Mouse (Mus musculus) intestine, embryonic 15.5 days (tissue): Measurements from ENCODE around the gene Arpc3. TPM values are rescaled to one million over a fixed set of nuclear protein-coding genes. Genes with fewer than 3 reads are reported as not detected.
A peak's percentile ranks its signal among the peaks of the same experiment; 100 is the strongest.

ENCODE experiments used
- ATAC-seq: fragments of 200-750 bp; cut with Nextera tagmentation; 2 replicates; pipeline ENCODE4 v1.8.0; 2017; ENCODE audit warnings: moderate TSS enrichment, moderate library complexity
- H3K27ac ChIP-seq: fragments of 300-500 bp; sonication (generic); 2 replicates; pipeline ENCODE4 v1.5.1; 2015; ENCODE audit warnings: mild to moderate bottlenecking, inconsistent platforms
- H3K27me3 ChIP-seq: fragments of 300-500 bp; sonication (generic); replicated peaks from 2 replicates; pipeline ENCODE4 v1.6.1; 2015; ENCODE audit warnings: inconsistent platforms
- H3K36me3 ChIP-seq: fragments of 300-500 bp; sonication (generic); 2 replicates; pipeline ENCODE4 v1.6.1; 2015; ENCODE audit warnings: inconsistent platforms
- H3K4me1 ChIP-seq: fragments of 300-500 bp; sonication (generic); replicated peaks from 2 replicates; pipeline ENCODE4 v1.6.1; 2015; ENCODE audit warnings: inconsistent platforms
- H3K4me2 ChIP-seq: fragments of 300-500 bp; sonication (generic); replicated peaks from 2 replicates; pipeline ENCODE4 v1.6.1; 2015; ENCODE audit warnings: mild to moderate bottlenecking, inconsistent platforms
- H3K4me3 ChIP-seq: fragments of 300-500 bp; sonication (generic); replicated peaks from 2 replicates; pipeline ENCODE4 v1.5.1; 2015; ENCODE audit warnings: inconsistent platforms
- H3K9ac ChIP-seq: fragments of 300-500 bp; sonication (generic); 2 replicates; pipeline ENCODE4 v1.6.1; 2015; ENCODE audit warnings: inconsistent platforms
- H3K9me3 ChIP-seq: fragments of 300-500 bp; sonication (generic); 2 replicates; pipeline ENCODE4 v1.6.1; 2016; ENCODE audit warnings: inconsistent platforms
- WGBS: fragments of 180-500 bp; shearing (Covaris S2); methylation state at CpG from one replicate; pipeline ENCODE4 v1.1.7; 2015; 5-methylcytosine and 5-hydroxymethylcytosine counted together
- polyA plus RNA-seq: library from polyadenylated mRNA; unstranded; fragments of >200 nt; fragmentation: Nextera tagmentation; extraction: Ambion mirVana; gene quantifications from 2 replicates; pipeline ENCODE4 v1.2.1, GENCODE M21; 2015

The Arpc3 gene
- polyA plus RNA-seq, 1 experiment from 2014 or later: 138 TPM

DNA sequence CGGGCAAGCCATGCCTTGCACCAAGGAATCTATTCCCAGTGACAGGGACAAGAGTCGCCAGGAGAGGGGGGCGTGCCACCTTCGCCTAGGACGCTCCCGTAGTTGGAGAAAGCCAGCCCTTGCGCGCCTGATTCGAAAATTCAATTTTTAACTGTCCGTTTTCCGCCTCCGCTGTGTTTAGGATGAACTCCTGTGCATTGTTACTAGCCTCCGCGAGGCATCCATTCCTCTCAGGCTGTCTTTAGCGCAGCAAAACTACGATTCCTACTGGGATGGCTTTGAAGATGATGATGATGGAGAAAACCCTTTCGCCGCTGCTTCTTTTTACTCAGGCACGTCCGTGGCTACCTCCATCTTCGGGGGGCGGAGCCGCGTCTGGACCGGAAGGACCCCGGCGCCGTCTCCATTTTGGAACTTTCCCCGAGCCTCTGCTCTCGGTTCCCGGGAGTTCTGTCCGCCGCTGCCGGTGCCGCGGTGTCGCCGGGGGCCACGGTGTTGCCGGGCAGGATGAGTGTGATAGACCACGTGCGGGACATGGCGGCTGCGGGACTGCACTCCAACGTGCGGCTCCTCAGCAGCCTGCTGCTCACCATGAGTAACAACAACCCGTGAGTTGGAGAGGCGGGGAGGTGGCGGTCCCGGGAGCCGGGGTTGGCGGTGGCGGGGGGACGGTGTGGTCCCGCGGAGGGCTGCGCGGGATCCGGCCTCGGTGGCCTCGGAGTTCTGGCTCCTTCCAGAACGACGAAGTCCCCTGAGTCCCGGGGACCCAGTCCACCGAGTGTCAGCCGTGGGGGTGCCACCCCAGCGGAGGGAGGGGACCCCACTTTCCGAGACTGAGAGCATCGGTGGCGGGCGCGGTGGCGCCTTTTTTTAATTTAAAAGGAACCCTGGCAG lies 30.6 kb downstream of the Arpc3 start:
- under 1% methylated on average over 72 of the region's 73 CpGs for WGBS
- peak overlapping the region; percentile 87 for H3K4me3 ChIP-seq
- no peaks in the 10 kb centered on the region for H3K27me3 ChIP-seq
- H3K4me1 ChIP-seq: peaks cover 6% of the 10 kb centered on the region; the same call in 1 of the 2 replicates
- peak; percentile 93 for ATAC-seq
- peak overlapping the region; percentile 86 for H3K4me2 ChIP-seq
- H3K36me3 ChIP-seq: no peaks in the 10 kb centered on the region
- H3K9ac ChIP-seq: peak overlapping the region; percentile 97
- H3K27ac ChIP-seq: peak overlapping the region; percentile 85
- no peaks in the 10 kb centered on the region for H3K9me3 ChIP-seq

DNA sequence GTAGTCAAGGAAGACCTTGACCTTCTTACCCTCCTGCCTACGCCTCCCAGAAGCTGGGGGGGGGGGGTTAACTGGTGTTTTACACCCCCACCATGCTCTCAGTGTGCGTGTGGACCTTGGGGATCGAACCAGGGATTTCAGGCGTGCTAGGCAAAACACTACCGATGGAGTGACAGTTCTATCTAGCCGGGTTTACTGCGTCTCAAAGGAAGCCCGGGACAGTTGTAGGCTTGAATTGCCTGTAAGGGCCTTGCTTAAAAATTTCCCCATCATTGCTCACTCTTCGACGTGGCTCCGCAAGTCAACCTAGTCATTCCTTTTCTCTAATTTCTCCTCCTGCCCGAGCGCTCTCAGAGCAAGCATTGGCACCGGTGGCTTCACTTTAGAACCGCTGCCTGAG lies 31.4 kb downstream of the Arpc3 start:
- peak overlapping the region; percentile 87 for H3K4me3 ChIP-seq
- H3K9me3 ChIP-seq: no peaks in the 10 kb centered on the region
- 26% methylated on average over 15 of the region's 15 CpGs for WGBS
- no peaks in the 10 kb centered on the region for H3K27me3 ChIP-seq
- H3K4me2 ChIP-seq: peak overlapping the region; percentile 86
- no peak overlapping the region for H3K27ac ChIP-seq
- H3K36me3 ChIP-seq: peaks cover 1% of the 10 kb centered on the region
- H3K4me1 ChIP-seq: peaks cover 6% of the 10 kb centered on the region; the same call in 1 of the 2 replicates
- H3K9ac ChIP-seq: peak overlapping the region; percentile 97
- ATAC-seq: no peak

DNA sequence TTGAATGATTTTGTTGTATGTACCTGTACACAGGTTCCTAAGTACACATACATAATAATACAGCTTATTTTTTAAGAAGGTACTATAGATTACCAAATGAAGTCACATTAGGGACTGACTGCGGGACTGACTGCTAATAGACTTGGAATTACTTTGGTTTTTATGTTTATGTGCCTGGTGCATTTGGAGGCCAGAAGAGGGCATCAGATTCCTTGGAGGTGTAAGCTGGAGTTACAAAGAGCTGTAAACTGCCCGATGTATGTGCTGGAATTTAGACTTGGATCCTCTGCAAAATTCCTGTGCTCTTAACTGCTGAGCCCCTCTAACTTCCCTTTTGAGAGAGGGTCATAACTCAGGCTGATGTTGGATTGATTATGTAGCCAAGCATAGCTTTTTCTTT lies 33.9 kb downstream of the Arpc3 start:
- Histone ChIP-seq H3K4me3 (no peak overlapping the region), H3K9ac (no peak overlapping the region), H3K4me2 (no peak overlapping the region), H3K9me3 (no peaks in the 10 kb centered on the region), H3K27ac (no peak overlapping the region), H3K36me3 (peaks cover 20% of the 10 kb centered on the region), H3K27me3 (no peaks in the 10 kb centered on the region), H3K4me1 (peaks cover 6% of the 10 kb centered on the region; the same call in 1 of the 2 replicates)
- WGBS: 80% methylated on average over 2 of the region's 2 CpGs
- no peak for ATAC-seq

DNA sequence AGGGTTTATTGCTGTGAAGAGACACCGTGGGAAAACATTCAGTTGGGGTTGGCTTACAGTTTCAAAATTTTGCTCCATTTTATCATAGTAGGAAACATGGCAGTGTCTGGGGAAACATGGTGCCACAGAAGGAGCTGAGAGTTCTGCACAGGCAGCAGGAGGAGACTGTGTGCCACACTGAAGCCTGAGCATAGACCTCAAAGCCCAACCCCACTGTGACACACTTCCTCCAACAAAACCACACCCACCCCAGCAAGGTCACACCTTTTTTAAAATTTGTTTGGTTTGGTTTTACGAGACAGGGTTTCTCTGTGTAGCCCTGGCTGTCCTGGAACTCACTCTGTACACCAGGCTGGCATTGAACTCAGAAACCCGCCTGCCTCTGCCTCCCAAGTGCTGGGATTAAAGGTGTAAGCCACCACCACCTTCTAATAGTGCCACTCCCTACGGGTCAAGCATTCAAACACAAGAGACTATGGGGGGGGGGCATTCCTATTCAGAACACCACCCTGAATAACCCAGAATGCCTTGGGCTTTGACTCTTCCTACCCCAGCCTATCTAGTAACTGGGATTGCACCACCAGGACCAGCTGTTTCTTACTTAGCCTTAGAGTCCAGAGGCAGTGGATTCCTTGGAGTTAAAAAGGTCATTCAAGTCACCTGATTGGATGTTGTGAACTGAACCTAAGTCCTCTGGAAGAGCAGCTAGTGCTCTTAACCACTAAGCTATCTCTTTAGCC lies 38.5 kb downstream of the Arpc3 start:
- 88% methylated on average over 4 of the region's 4 CpGs for WGBS

DNA sequence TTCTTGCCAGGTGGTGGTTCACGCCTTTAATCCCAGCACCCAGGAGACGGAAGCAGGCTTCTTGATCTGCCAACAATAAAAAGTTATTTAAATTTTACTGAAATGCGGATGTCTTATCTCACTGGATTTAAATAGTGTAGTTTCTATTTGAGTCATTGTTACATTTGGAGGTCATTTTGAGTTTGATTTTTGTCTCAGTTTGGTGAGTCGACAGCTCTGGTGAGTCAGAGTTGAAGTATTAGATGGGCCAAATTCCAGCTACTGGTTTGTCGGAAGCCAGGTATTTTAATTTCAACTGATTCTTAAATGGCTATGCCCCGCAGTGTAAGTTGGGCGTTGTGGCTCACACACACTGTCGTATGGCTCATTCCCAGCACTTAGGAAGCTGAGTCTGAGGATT lies 39.5 kb downstream of the Arpc3 start:
- H3K36me3 ChIP-seq: peaks cover 49% of the 10 kb centered on the region
- ATAC-seq: no peak
- no peak overlapping the region for H3K9ac ChIP-seq
- no peak overlapping the region for H3K4me3 ChIP-seq
- H3K9me3 ChIP-seq: no peaks in the 10 kb centered on the region
- H3K4me2 ChIP-seq: no peak overlapping the region
- H3K4me1 ChIP-seq: no peaks in the 10 kb centered on the region
- no peak overlapping the region for H3K27ac ChIP-seq
- no peaks in the 10 kb centered on the region for H3K27me3 ChIP-seq
- 92% methylated on average over 8 of the region's 8 CpGs for WGBS

More for the DNA sequence above, 38.5 kb downstream of the Arpc3 start:
- H3K27ac ChIP-seq: no peak overlapping the region
- no peaks in the 10 kb centered on the region for H3K9me3 ChIP-seq
- peaks cover 45% of the 10 kb centered on the region for H3K36me3 ChIP-seq
- no peak overlapping the region for H3K4me3 ChIP-seq
- H3K4me1 ChIP-seq: no peaks in the 10 kb centered on the region
- ATAC-seq: no peak
- no peaks in the 10 kb centered on the region for H3K27me3 ChIP-seq
- no peak overlapping the region for H3K4me2 ChIP-seq
- H3K9ac ChIP-seq: no peak overlapping the region

DNA sequence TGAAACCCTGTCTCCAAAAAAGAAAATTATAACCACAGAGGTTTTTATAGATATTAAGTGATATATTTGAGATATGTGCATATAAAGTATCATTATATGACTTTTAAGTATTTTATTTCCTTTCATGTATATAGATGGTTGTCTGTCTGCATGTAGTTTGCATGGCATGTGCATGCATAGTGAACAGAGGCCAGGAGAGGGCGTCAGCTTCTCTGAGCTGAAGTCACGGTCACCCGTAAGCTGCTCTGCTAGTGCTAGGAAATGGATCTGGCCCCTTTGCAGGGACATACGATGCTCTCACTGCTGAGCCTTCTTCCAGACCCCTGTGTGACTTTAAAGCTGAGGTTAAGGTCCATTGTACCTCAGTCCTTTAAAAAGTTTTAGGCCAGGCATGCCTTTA lies 42.9 kb downstream of the Arpc3 start:
- H3K4me1 ChIP-seq: no peaks in the 10 kb centered on the region
- H3K4me2 ChIP-seq: no peak overlapping the region
- 87% methylated on average over 4 of the region's 4 CpGs for WGBS
- H3K36me3 ChIP-seq: peaks cover 67% of the 10 kb centered on the region
- no peak for ATAC-seq
- no peak overlapping the region for H3K9ac ChIP-seq
- H3K9me3 ChIP-seq: no peaks in the 10 kb centered on the region
- no peak overlapping the region for H3K27ac ChIP-seq
- H3K4me3 ChIP-seq: no peak overlapping the region
- H3K27me3 ChIP-seq: no peaks in the 10 kb centered on the region

DNA sequence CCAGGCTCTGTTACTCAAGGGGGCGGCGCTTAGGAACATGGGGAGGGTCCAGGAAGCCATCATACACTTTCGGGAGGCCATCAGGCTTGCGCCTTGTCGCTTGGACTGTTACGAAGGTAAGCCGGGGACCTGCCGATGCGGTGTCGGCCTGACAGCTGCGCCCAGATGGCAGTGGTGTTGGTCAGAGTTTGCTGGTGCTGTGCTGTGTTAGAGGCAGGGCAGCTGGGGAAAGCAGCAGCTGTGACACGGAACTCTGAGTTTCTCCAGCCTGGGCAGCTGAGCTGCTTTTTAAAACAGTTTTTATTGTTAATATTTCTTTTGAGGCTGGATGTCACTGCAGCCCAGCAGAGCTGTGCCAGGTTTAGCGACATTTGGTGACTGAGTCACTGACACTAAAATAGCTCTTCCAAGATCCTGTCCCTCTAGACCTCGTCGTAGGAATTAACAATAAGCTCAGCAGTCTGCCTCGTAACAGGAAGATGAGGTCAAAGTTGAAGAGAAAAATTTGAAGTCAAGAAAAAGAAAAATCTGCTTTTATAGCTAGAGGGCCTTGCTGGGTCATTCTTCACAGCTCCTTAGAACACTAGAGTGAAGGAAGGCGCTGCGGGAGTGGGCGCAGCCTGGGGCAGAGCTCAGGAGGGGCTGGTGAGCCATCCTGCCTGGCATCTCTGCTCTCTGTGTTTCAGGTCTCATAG lies 47.9 kb downstream of the Arpc3 start:
- ATAC-seq: no peak
- no peak overlapping the region for H3K4me3 ChIP-seq
- H3K4me2 ChIP-seq: no peak overlapping the region
- H3K9ac ChIP-seq: no peak overlapping the region
- H3K36me3 ChIP-seq: peaks cover 76% of the 10 kb centered on the region
- H3K27me3 ChIP-seq: no peaks in the 10 kb centered on the region
- 76% methylated on average over 19 of the region's 19 CpGs for WGBS
- no peaks in the 10 kb centered on the region for H3K9me3 ChIP-seq
- no peak overlapping the region for H3K27ac ChIP-seq
- no peaks in the 10 kb centered on the region for H3K4me1 ChIP-seq

DNA sequence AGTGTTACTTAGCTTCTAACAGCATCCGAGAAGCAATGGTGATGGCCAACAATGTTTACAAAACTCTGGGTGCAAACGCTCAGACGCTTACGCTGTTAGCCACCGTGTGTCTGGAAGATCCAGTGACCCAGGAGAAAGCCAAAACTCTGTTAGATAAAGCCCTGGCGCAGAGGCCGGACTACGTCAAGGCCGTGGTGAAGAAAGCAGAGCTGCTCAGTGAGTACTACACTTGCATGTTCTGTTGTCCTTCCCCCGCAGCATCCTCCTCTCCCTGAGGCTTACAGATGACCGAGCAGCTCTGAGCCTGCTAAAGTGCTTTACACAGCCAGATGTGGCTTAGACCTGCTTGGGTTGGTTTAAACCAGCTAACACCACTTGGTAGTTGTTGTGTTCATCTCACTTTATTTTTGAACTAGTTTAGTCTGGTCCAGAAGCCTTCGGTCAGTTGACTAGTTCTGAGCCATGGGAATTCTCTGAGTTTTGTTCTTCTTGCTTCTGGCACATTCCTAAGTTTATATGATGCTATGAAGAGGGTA lies 48.5 kb downstream of the Arpc3 start:
- Histone ChIP-seq H3K4me3 (no peak overlapping the region), H3K27ac (no peak overlapping the region), H3K36me3 (peaks cover 79% of the 10 kb centered on the region), H3K9me3 (no peaks in the 10 kb centered on the region), H3K4me2 (no peak overlapping the region), H3K9ac (no peak overlapping the region), H3K27me3 (no peaks in the 10 kb centered on the region), H3K4me1 (no peaks in the 10 kb centered on the region)
- ATAC-seq: no peak
- 92% methylated on average over 12 of the region's 12 CpGs for WGBS

DNA sequence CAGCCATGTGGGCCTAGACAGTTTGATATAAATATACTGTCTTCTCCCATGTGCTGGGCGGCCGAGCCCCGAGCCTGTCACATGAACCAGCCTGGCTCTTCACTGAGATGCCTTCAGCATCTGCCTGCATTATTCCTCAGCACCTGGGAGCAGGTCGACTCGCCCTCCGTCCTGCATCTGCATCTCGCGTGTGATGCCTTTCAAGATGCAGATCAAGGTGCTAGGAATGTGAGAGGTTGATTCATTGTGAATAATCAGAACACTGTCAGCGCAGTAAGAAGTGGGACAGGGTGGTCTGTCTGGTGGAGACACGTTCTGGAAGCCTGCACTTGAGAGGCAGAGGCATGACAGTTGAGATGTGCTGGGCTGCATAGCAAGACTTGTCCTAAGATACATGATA lies 52.8 kb downstream of the Arpc3 start:
- Histone ChIP-seq H3K36me3 (peaks cover 61% of the 10 kb centered on the region), H3K9me3 (no peaks in the 10 kb centered on the region), H3K9ac (no peak overlapping the region), H3K4me2 (no peak overlapping the region), H3K27ac (no peak overlapping the region), H3K4me3 (no peak overlapping the region), H3K4me1 (no peaks in the 10 kb centered on the region), H3K27me3 (no peaks in the 10 kb centered on the region)
- WGBS: 93% methylated on average over 10 of the region's 10 CpGs
- no peak for ATAC-seq

DNA sequence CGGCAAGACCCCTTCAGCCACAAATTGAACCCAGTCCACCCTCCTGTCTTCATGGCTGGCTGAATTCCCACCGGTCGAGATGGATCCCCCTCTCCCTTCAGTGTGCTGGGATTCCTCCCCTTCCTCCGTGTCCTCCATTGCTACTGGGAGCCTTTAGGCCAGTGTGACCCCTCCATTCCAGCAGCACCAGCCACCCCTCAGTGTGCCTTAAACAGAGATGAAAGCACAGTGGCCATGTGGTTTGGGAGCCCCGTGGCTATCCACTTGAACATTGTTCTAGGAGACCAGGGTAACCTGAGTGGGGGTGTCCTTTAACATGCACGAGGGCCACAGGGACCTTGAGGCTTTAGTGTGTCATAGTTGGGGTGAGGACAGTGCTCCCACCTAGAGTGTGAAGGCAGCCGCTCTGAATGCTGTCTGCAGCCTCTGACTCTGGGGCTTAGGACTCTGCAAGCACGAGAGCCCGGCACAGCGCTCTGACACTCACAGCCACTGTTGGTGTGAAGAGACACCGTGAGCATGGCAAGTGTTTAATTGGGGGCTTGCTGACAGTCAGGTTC lies 53.5 kb downstream of the Arpc3 start:
- no peak overlapping the region for H3K9ac ChIP-seq
- H3K4me3 ChIP-seq: no peak overlapping the region
- H3K27ac ChIP-seq: no peak overlapping the region
- WGBS: 90% methylated on average over 11 of the region's 11 CpGs
- H3K4me1 ChIP-seq: no peaks in the 10 kb centered on the region
- no peak for ATAC-seq
- peaks cover 55% of the 10 kb centered on the region for H3K36me3 ChIP-seq
- no peaks in the 10 kb centered on the region for H3K27me3 ChIP-seq
- H3K4me2 ChIP-seq: no peak overlapping the region
- no peaks in the 10 kb centered on the region for H3K9me3 ChIP-seq

DNA sequence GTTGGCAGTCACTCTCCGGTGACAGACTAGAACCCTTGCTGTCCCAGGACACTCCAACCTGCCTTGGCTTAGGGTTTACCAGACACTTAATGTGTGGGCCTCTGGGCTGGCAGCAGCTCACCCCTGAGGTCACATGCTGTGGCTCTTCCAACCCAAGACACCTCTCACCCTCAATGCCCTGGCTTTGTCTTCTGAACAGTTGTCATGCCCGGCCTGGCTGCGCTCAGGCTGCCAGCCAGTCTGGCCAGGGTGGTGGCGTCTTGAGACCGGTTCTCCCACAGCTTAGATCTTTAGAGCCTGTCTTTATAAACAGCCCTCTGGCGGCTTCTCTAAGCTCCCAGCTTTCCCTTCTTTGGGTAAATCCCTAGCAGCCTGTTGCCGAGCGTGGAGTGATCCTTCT lies 56.2 kb downstream of the Arpc3 start:
- Histone ChIP-seq H3K27me3 (no peaks in the 10 kb centered on the region), H3K4me3 (no peak overlapping the region), H3K9me3 (no peaks in the 10 kb centered on the region), H3K4me2 (no peak overlapping the region), H3K4me1 (no peaks in the 10 kb centered on the region), H3K9ac (no peak overlapping the region), H3K36me3 (peaks cover 38% of the 10 kb centered on the region), H3K27ac (no peak overlapping the region)
- ATAC-seq: no peak
- WGBS: 85% methylated on average over 8 of the region's 8 CpGs

DNA sequence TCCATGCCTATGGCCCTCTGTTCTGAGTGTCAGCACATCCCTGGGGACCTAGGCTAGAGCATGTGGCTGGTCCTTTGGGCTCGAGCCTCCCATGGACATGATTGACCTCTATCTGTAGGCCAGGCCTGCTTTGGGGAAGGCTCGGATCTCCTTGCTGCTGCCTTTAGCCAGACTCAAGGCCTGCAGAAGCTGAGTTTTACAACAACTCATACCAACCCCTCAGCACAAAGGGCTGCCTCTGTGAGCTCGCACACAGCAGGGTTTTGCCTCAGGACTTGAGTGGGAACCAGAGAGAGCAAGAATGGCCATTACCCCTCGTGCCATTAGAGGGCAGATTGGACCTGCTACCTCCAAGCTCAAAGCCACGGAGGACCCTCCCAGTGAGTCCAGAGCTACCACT lies 57.2 kb downstream of the Arpc3 start:
- Histone ChIP-seq H3K9me3 (no peaks in the 10 kb centered on the region), H3K4me3 (no peak overlapping the region), H3K36me3 (peaks cover 37% of the 10 kb centered on the region), H3K27ac (no peak overlapping the region), H3K9ac (no peak overlapping the region), H3K4me2 (no peak overlapping the region), H3K4me1 (no peaks in the 10 kb centered on the region), H3K27me3 (no peaks in the 10 kb centered on the region)
- no peak for ATAC-seq
- WGBS: 76% methylated on average over 5 of the region's 5 CpGs
